Mouse (Mus musculus) liver, adult 2 months (tissue): ENCODE measurements around the gene Alg5.

Source experiments
- CTCF ChIP-seq: fragments of 200-500 bp; IDR thresholded peaks from 2 replicates; pipeline ENCODE4 v1.5.1; 2011; ENCODE audit warnings: low read depth, low read length, control low read depth
- POLR2A ChIP-seq: fragments of 200-500 bp; IDR thresholded peaks from 2 replicates; pipeline ENCODE4 v1.6.1; 2011; ENCODE audit warnings: low read length, control low read depth; ENCODE audit not compliant: insufficient read depth; ENCODE audit errors: extremely low read depth

GRCm38 (mm10) chr3:54768592-54768991, 33.3 kb downstream of the Alg5 start:
- TF ChIP-seq POLR2A, result no peak
- no peak for TF ChIP-seq CTCF
